Mouse (Mus musculus): ENCODE measurements around the gene Echdc3.

DNA sequence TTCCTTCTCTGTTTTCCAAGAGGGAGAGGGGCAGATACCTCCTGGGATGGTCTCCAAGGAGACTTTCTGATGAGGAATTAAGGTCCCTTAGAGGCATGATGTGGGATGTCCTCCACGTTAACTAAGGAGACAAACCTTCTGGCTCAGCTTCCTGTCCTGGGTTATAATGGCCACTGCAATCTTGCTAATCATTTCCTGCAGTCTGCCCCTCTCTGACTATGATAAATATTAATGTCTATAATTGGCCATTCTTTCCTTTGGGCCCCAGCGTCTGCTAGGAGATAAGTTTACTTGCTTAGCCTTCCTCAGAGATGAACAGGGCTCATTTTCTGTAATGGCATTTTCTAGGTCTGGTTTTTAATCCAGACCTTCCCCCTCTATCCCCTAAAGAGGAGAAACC, 53.1 kb downstream of the Echdc3 start:
- TF ChIP-seq GATA1 (IDR thresholded peaks at IDR 0.05; ENCODE audit: low read length): no peak
- no peak for TF ChIP-seq TAL1 (IDR thresholded peaks at IDR 0.05; ENCODE audit: low read length)
